Mouse (Mus musculus): Measurements from ENCODE around the gene Gpam. TPM values are rescaled to one million over a fixed set of nuclear protein-coding genes. Genes with fewer than 3 reads are reported as not detected.

The Gpam gene
- total RNA-seq, 2 experiments from 2014 or later, result 183 to 606 TPM

DNA sequence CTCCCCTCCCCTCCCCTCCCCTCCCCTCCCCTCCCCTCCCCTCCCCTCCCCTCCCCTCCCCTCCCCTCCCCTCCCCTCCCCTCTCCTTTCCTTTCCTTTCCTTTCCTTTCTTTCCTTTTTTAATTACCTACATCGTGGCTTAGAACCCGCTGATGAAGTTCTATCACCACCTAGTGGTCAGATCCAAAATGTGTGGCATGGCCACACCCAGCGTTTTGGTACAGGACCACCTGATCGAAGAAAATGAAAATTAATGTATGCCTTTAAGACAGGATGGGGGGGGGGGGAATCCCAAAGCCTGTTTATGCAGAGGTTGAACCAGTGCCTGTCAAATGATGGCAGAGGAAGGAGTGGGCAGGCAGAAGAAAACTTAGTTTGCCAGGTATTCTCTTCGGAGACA lies 65.1 kb downstream of the Gpam start:
- DNase-seq, result peak in 1 of 2 experiments; percentile 52

GRCm38 (mm10) chr19:55061447-55061901 lies 65.6 kb downstream of the Gpam start:
- DNase-seq, result no peak

- DNase-seq, result peak; percentile 73 to 80
These were observed 66.1 kb downstream of the Gpam start for GRCm38 (mm10) chr19:55060964-55061363.

GRCm38 (mm10) chr19:55057483-55057882 lies 69.6 kb downstream of the Gpam start:
- no peak for DNase-seq

GRCm38 (mm10) chr19:55055634-55056269 lies 71.3 kb downstream of the Gpam start:
- no peak for DNase-seq

GRCm38 (mm10) chr19:55053163-55053562 lies 73.9 kb downstream of the Gpam start:
- DNase-seq, result no peak

- no peak for DNase-seq
These were observed 89.6 kb downstream of the Gpam start for GRCm38 (mm10) chr19:55037406-55037805.

DNA sequence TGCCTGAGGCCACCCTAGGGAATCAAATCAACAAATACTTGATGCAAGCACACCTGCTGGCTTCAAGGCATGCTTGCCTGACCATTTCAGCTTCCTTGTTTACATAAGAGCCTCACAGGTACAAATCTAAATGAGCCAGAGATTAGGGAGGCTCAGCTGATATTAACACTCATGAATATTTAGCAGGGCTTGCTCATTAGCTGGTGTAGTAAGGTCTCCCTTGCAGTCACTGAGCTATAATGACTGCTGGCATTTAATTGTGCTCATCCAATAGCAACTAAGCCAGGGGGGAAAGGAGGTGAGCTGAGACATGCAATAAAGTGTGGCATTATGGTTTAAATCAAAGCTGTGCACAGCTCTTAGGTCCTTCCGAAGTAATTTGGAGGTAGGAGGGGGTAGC lies 108.2 kb downstream of the Gpam start:
- DNase-seq, result no peak

Other genes with a start within 250 kb of the Gpam start
- 1 to 10 TPM in 1 of 2 experiments, under 1 TPM in 1; 0.40 to 1.2 TPM for gene Tectb, start 53.5 kb upstream of the Gpam start, total RNA-seq (2021)
- gene Gucy2g, start 114.0 kb upstream of the Gpam start, total RNA-seq (2021), result not detected
- gene Acsl5, start 124.7 kb upstream of the Gpam start, total RNA-seq (2021), result 100 to 1,000 TPM; 127 to 171 TPM
- gene Zdhhc6, start 188.8 kb upstream of the Gpam start, total RNA-seq (2021), result 10 to 100 TPM; 40.1 to 43.1 TPM
- 10 to 100 TPM; 33.5 to 37.4 TPM for gene Vti1a, start 189.1 kb upstream of the Gpam start, total RNA-seq (2021)

All from adrenal gland, postnatal 36 days (tissue).